Mouse (Mus musculus) ovary, postnatal 14 days (tissue): Measurements from ENCODE around the gene Tmem144.
A peak's percentile ranks its signal among the peaks of the same experiment; 100 is the strongest.

Experiments used
- DNase-seq: peaks from one replicate; pipeline ENCODE4 v3.0.0; 2022; ENCODE audit warnings: low spot score

The Tmem144 gene

DNA sequence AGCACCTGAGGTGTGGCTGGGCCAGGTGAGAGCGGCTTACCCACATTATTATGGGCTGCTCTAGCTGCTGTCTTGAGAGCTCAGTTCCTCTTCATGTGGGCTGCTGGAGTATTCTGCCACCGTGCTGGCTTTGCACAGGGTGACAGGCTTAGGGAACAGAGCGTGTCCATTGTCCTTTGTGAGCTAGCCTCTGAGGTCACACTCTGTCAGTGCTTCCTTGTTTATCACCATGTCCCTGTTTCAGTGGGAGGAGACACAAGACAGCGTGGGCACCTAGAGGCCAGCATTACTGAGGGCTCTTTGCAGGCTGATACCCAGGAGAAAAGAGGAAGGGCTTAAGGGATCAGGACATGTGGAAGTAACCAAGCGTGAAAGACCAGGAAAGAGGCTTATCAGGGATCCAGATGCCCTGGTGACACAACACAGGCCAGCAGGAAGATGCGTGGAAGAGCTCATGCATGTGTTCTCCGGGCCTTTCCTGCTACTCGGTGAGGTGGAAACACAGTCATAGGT is at the start of gene Tmem144:
Tmem144 (minus strand) TSS at position 120 of the 513 bp plus-strand sequence.
- no peak for DNase-seq

DNA sequence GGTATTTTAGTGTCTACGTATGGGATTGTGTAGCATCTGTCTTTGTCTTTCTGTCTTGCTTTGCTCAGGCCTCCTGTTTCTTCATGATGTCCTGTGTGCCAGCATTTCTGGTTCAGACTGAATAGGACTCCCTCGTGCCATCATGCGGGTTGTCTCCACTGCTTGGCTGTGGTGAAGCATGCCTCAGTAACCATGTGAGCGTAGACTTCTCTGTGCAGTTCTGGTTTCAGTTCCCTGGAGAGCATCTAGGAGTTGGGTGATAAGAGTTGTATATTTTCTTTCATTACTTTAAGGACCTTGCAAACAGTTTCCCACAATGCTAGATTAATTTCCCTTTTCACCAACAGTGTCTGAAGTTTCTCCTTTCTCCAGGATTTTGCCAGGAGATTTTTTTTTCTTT is 49.2 kb upstream of the Tmem144 start:
- no peak for DNase-seq

DNA sequence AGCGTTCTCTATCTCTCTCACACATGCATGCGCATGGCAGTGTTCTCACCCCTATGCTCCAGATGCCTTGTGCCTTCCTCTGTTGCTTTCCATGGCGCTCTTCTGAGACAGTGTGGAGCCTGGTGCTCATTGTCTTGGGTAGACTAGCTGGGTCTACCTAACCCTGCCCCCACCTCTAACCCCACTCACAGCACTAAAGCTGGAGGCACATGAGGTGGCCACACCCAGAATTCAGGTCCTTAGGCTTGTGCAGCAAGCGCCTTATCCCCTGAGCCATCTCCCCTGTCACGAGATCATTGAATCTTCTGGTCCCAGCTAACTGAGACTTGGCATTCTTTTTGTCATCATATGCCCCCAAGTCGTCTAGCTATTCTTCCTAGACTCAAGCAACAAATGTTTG is 48.7 kb upstream of the Tmem144 start:
- DNase-seq: no peak

DNA sequence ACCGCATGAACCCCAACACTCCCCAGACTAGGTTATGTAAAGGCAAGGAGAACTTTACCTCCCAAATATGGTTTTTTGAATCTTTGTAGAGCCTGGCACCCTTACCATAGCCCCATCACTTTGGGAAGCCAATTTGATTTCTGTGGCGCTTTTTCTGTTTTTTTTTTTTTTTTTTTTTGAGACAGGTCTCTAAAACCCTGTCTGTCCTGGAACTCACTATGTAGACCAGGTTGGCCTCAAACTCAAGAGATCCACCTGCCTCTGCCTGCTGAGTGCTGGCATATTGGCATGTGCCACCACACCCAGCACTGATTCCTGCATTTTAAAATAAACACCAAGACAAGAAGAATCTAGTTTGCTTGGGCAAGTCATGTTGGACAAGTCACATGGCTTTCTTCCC is 47.9 kb upstream of the Tmem144 start:
- no peak for DNase-seq

DNA sequence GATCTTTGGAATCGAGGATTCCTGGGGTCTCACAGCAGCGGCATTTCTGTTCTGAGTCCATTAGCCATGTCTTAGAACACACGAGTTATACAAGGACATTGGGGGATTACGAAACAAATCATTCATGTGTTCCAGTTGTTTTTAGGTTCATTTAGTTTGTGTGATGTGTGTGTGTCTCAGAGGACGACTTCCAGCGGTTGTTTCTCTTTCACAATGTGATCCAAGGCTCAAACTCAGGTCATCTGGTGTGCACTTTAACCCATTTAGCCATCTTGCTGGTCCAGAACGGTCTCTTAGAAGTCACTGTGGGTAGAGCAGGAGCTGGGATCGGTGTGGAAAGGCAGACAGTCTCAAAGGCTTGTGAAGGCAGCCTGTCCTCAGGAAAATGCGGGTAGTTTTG is 47.3 kb upstream of the Tmem144 start:
- no peak for DNase-seq

DNA sequence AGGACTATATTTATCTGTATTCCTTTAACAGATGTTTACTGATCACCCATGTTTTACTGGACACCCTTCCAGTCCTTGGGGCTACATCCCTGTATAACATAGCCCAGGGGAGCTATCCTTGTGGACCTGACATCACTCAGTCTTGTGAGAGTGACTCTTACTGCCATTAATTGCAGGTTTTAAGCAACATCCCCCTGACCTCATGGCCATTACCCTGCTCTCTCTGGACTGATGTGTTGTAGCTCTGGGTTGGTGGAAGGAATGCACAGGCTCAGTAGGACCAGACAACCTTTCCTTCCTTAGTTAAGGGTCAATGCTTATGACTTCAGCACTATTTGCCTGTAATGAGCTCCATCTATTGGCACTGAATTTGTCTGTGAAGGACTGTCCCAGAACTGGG is 45.9 kb upstream of the Tmem144 start:
- DNase-seq: no peak

DNA sequence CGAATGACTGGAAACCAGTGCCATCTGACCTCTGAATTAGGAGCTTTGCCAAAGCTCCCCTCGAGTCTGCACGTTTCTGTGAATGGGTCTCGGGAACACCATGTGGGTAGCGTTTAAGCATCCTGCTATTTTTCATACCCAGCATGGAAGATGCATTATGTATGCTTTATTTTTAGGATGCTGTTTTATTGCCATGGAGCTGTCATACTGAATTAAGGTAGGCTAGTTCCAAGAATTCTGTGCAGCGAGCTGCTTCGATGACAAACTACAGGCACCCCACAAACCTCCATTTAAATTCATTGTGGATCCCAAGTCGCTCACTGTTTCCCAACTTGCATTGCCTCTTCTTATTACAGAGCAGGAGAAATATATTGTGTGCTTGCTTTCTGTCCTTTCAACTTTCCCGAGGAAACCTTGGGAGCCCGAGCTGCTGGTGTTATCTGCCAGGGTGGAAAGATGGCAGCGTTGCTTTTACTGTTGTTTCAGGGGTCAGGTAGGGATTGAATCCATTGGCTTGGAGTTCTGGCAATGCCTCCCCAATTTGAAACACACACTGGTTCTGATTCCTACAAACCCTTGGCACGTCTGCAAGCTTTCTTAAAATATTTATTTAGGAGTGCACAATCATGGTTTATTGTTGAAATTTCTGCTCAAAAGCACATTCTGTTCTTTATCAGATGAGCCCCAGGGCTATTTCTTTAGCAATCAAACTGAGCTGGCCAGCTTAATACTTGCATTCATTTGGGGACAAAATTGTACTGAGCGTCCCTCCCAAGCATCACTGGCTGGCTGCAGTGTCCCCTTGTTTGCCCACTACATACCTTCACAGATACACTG is 45.2 kb upstream of the Tmem144 start:
- DNase-seq: no peak

DNA sequence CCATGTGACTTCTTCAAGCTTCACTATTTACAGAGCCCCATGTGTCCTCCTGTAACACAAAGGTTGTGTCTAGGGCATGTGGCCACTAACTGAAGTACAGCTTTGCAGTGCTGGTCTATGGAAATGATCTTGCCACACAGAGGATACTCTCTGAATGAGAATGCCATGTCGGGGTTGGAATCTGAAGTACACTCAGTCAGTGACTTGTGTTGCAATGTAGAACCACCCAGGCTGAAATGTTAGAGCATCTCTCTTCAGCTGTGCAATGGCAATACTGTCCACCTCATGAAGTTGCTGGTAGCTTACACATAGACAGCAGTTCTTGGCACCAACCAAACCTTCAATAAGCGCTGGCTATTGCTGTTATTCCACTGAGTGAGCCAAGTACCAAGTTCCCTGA is 35.4 kb upstream of the Tmem144 start:
- DNase-seq: no peak

DNA sequence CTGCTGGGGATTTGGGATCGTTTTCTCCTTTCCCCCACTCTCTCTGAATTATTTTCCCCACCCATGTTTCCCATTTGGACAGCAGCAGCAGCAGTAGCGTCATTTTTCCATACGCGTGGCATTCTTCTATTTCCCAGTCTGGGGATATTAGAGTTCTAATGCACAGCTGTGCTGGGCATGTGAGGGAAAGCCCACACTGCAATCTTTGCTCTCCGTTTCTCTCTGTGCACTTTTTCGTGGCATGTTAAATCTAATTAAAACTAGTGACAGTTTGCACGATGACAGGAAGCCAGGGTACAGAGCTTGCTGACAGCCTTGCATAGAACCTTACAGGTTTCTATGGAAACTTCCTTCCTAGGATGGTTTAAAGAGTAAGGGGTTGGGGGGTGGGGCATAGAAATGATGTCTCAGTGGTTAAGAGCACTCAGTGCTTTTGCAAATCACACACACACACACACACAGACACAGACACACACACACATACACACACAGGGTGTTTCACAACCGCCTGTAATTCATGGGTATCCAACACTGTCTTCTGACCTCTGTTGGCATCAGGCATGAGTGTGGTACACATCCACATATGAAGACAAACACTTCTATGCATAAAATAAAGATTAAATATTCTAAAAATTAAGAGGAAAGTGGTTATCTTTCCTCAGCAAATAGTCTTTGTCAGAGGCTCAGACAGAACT is 34.7 kb upstream of the Tmem144 start:
- DNase-seq: no peak

DNA sequence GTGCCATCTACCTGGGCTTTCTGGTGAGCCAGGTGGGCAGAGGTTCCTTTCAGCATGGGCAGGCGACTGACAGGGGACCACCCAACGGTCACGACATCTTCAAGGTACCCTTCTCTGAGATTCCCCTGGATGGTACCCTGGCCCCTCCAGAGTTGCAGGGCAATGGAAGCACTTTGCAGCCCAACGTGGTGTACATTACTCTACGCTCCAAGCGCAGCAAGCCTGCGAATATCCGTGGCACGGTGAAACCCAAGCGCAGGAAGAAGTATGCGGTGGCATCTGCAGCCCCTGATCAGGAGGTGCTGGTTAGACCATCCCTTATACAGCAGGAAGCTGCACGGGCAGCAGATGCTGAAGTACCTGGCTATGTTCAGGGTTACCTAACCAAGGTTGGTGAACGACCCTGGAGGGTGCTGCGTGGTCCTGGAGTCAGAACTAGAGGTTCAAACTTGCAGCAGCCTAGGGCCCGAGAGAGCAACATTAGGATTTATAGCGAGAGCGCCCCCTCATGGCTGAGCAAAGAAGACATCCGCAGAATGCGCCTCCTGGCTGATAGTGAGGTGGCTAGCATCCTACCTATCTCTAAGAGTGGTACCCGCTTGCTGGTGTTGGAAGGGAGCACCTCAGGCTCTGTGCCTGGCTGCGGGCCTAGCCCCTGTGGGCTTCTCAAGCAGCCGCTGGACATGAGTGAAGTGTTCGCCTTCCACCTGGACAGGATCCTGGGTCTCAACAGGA is 34.0 kb upstream of the Tmem144 start:
- DNase-seq: no peak

DNA sequence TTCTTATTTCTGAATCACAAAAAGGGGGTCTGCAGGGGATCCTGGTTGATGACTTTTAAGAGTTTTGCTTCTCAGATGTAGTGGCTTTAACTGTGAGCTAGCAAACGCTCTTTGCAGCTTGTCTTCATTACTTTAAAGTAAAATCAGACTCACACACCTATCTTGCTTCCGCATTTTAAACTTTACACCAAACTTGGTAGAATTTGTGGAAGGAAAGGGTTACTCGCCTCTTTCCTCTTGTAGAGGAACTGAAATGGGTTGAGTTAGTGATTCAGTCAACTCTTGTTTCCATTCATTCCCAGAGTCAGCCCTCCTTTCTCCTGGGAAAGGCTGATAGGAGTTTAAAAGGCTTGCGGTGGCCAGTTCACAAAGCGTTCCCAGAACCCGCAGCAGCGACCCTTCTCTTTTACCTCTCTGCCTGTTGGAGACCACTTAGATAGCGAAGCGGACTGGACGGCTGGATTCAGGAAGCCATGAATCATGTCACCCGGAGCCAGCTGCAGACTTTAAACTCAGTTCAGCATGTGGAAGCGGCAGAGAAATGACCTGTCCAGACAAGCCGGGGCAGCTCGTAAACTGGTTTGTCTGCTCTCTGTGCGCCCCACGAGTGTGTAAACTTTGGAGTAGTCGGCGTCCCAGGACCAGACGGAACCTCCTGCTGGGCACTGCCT is 33.2 kb upstream of the Tmem144 start:
- peak; percentile 21 for DNase-seq

DNA sequence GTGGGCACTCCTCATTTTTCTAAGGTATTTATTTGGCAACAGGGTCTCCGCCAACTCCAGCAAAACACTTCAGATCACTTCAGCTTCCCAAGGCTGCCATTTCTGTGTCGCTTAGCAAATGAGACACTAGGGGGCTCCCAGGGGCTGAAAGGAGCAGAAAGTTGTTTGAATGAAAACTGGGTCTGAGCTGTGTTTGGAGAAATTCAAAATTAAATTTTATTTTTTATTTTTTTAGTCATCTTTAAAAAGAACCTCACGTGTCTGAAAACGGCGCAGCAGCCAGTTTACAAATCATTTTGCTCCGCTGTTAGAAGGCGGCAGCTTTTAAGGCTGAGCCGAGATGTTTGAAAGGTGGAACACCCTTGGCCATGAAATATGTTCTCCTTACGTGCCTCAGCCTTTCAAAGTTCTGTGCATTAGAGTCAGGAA is 32.2 kb upstream of the Tmem144 start:
- peak; percentile 57 for DNase-seq

DNA sequence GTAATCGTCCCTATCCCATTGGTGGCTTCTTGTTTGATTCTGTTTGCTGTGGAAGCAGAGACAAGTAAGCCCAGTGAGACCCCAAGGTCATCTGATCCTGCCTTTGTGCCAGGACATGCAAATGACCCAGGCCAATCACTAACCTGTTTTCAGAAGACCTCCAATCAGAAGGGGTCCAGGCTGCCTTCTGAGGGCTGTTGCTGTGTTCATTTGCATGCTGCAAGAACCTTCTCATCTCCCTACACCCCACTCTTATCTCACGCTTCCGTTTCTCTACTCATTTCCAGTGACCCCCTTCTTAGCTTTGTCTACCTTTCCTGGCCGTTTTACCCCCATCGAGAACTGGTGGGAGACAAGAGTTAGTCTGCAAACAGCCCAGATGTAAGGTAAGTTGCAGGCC is 31.7 kb upstream of the Tmem144 start, which contains the start of gene Fam198b:
Fam198b (plus strand) TSS at position 229 of the 400 bp plus-strand sequence.
- no peak for DNase-seq

DNA sequence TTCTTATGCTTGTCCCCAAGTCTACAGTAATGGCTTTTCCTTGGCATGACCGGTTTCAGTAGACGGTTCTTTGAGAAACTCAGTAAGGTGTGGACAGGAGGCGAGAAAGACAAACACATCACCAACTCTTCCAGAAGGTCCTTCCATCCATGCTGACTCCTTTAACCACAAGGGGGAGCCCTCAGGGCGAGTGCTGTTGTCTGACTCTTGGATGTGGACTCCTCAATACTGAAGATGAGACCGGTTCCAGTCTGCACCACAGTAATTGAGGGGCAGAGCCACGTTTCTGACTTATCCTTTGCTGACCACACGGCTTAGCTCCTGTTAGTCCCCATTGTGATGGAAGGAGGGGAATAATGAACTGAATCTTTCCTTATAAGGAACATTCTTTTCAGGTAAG is 30.5 kb upstream of the Tmem144 start:
- peak; percentile 61 for DNase-seq

DNA sequence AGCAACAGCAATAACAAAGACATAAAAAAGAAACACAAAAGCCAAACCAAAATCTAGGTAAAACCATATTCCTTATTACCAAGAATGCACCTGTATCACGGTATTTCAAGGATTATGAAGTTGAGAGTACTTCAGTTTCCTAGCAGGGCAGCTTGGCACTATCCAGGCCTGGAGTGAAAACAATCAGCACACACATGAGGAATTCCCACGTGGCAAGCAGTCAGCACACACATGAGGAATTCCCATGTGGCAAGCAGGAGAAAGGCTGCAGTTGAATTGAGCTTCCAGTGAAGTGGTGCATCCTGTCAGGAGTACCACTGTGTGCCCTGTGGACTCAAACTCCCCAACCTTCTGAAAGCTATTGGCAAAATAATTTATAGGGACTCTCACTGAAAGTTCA is 29.1 kb upstream of the Tmem144 start:
- DNase-seq: no peak

DNA sequence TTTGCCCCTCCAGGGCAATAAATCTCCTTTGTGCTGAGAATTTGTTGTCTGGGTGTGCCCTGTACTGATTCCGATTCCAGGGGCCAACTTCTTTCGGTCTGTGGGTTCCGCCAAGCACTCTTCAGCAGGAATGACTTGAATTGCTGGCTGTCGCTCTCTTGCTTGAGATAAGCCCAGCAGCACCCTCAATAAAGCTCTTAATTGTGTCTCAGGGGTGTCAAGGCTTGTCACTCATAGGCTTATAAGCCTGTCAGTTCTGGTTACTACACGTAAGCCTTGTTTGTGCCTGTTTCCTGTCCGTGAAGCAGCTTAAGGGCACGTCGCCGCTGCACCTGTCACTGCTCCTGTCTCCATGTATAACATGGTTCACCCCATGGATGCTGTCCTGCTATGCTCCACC is 26.7 kb upstream of the Tmem144 start:
- no peak for DNase-seq

DNA sequence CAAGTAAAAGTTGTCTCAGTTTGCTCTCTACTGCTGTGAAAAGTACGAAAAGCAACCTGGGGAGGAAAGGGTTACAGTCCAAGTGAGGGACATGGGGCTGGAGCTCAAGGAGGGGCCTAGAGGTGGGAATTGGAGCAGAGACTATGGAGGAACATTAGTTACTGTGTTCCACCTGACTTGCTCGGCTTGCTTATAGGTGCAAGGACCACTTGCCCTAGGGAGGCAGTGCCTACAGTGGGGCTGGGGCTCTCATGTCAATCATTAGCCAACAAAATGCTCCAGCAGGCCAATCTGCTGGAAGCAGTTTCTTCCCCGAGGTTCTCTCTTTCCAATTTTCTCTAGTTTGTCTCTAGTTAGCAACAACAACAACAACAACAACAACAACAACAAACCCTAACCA is 25.8 kb upstream of the Tmem144 start:
- DNase-seq: no peak

DNA sequence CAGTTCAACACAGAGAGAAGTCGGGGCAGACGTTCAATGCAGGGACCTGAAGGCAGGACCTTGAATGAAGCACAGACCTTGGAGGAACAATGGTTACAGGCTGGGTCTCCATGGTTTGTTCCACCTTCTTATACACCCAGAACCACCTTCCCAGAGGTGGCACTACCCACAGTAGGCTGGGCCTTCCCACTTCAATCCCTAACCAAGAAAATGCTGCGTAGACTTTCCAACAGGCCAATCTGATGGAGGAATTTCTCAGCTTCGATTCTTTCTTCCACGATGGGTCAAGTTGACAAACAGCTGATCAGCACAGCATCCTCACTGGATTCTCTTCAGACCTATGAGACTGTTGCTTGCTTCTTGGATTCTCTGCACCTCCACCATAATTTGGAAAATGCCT is 22.9 kb upstream of the Tmem144 start:
- no peak for DNase-seq

DNA sequence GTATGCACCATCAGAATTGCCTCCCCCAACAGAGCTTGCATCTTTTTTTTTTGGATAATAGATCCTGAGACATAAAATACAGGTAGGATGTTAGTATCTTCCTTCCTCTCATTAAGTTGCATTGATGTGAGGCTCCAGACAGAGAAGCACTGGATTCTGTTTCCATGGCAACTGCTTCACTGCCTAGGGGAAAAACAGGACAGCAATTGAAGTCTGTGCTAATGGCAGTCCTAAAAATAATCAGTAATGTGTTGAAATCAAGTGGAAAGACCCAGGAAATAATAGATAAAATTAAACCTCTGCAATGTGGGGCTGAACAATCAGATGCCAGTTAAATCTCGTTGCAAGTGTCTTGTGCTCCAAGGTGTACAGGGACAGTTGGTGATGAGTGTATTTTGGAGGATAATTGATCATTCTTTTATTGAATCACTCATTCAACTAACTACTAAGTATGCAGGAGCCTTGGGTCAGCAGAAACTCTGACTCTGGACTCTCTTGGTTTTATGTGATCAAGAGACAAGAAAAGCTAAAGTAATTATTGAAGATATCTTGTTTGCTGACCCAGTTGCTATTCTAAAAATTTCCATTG is 14.6 kb upstream of the Tmem144 start:
- DNase-seq: no peak

DNA sequence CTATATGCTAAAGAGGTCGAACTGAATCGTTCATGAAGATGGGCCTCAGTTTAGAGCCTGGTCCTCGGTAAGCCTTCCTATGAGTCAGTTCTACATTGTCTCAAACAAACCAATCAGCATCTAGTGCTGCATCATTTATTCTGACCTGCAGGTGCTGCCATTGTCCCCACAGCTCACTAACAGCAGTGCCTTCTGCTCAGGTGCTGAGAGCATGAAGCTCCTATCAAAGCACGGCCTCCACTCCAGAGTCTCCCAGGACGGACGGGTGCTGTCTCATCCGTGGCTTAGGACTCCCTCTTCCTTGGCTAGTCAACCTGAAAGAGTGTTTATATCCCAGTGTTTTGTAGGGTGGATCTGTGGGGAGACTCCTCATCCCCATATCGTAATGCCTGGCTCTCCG is 14.0 kb upstream of the Tmem144 start:
- DNase-seq: no peak

DNA sequence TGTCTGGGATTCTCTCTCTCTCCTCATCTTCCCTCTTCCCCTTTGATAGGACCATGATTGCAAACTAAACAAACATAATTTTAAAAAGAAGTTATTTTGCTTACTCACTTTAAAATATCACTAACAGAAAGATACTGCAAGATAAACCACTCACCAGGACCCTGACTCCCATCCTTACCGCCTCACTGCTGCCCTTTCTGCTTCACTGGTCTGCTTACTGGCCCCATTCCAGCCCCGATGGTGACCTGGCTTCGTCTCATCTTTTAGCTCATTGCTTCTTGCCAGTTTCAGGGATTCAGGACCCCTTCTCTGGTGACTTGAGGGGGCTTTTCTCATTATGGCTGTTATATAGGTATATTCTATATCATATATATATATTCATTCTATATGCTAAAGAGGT is 13.5 kb upstream of the Tmem144 start:
- no peak for DNase-seq

DNA sequence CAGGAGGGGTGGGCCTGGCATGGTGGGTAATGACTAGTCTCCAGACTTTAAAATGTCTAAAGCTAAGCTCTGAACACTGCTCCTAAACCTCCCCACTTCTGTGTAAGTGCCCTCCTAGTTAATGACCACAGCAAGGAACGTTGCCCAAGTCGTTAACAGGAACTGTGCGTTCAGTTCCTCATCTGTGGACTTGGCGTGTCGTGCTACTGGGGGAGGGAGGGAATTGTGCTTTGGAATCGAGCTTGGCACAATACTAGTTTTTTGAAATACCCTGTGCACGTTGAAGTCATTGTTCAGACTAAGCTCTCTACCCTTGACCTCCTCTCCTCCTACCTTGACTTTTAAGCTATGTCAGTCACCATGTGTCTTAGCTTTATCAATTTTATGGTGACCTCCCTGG is 12.3 kb upstream of the Tmem144 start:
- DNase-seq: no peak
